Mouse (Mus musculus) cerebellum, postnatal 36 days (tissue): Measurements from ENCODE around the gene Naa25.

Source experiments
- DNase-seq, 2 experiments: peaks; one replicate each; pipeline ENCODE4 v3.0.0; 2021 to 2022; ENCODE audit warnings: mixed read lengths in 2 of 2

The Naa25 gene

DNA sequence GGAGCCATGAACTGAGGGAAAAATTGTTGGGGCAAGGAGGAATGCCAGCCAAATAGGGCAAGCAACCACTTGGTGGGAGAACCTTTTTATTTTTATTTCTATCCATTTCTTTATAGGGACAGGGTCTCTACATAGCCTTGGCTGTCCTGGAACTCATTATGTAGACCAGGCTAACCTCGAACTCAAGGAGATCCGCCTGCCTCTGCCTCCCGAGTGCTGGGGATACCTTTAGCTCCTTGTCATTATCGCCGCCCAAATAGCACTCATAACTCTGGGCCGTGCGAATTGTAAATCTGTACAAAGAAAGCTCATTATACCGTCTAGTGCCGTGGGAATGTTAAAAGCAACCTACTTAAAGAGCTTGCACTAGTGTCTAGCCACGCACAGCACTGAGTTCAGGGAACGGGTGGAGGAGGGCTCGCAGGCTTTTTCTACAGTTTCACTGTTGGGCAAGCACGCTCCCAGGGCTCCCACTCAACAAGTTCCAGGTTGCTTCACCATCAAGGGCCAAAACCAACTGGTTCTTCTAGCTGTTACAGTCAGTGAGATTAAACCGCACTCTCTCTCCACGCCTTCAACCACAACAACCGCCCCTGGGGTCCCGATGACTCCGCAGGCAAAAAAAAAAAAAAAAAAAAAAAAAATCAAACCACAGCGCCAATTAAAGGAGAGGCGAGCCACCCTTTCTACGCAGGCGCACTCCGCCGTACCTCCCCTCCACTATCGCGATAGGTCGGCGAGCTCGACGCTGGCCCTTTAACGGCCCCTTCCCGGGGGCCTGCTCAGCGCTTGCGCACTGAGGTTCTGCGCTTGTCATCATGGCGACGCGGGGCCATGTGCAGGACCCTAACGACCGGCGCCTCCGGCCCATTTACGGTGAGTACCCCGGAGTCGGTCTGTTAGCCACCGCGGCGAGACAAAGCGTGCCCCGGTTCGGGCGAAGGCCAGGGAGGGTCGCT is at the start of gene Naa25:
Gene Naa25, plus strand, starts transcription at position 750 of the 959 bp plus-strand sequence.
- peak; percentile 91 to 95 for DNase-seq

DNA sequence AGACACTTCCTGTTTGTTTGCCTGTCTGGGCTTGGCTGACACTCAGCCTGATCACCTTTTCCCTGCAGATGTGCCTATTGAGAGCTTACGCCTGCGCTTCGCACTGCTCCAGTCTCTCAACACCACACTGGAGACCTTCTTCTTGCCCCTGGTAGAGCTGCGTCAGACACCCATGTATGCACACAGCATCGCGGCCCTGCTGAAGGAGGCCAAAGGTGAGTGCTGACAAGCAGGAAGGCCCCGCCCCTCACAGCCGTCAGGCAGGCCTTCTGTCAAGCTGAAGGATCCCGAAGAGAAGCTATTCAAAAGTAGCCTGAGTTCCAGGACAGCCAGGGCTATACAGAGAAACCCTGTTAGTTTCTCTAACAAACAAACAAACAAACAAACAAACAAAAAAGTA is 38.5 kb upstream of the Naa25 start:
- no peak for DNase-seq

GRCm38 (mm10) chr5:121361696-121362095 is 36.0 kb upstream of the Naa25 start:
- DNase-seq, result peak in 1 of 2 experiments; percentile 34

- DNase-seq, result no peak
Observed at GRCm38 (mm10) chr5:121363441-121363840, 34.3 kb upstream of the Naa25 start.

GRCm38 (mm10) chr5:121366449-121367225 is 31.1 kb upstream of the Naa25 start:
- DNase-seq, result no peak

DNA sequence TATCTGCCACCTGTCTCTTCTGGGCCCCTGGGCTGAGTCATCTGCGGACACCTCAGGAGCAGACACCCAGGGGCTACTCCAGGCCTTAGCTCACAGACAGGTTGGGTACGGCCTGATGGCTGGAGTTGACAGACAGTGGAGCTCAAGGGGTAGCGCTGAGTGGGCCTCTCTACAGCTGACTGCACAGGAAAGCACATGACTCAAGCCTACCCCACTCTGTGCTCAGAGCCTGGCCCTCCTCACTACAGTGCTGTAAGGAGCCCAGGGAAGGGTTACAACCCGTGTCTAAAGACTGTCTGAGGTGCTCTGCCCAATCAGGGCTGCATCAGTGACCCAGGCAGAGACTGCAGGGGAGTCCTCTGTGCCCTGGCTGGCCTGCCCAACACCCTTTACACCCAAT is 30.5 kb upstream of the Naa25 start:
- no peak for DNase-seq

DNA sequence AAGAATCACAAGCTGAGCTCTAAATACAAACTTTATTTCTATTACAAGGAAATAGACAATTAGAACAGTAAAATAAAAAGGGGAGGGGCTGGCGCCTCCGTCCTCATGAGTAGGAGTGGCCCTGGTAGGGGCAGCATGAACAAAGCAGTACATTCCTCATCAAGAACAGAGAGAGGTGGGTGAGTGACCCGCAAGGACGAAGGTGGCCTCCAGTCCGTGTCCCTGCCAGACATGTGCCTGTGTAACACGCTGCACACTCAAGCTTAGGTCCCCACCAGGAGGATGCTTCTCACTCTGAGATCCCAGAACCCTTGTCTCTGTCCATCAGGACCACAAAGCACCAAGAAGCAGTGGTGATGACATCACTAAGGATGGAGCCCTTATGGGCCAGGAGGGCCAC is 26.0 kb upstream of the Naa25 start:
- no peak for DNase-seq

DNA sequence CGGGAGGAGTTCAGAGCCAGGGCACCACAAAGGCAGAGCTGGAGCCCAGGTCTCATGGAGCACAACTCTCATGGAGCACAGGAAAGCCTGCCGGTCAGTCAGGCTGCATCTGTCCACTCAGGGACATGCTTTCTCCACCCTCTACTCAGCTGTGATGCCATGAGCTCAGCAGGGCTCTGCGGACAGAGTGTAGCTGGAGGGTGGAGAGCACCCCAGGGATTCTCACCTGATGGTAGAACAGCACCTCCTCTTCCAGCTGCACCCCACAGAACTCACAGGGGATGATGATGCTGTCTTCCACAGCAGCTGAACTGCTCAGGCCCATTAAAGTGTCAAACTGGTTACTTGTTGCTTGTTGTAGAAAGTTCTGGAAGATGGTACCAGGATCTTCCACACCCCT is 22.9 kb upstream of the Naa25 start:
- no peak for DNase-seq

DNA sequence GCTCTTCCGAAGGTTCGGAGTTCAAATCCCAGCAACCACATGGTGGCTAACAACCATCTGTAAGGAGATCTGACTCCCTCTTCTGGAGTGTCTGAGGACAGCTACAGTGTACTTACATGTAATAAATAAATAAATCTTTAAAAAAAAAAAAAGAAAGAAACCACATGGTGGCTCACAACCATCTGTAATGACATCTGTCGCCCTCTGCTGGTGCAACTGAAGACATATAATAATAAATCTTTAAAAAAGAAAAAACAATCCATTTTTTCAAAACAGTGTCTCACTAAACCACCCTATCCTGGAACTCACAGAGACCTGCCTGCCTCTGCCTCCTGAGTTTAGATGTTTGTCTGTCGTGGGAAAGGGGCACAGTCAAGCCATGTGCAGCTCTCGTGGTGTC is 20.8 kb upstream of the Naa25 start:
- DNase-seq, result peak; percentile 42 to 46

- no peak for DNase-seq
Observed at GRCm38 (mm10) chr5:121378678-121379256, 19.0 kb upstream of the Naa25 start.

DNA sequence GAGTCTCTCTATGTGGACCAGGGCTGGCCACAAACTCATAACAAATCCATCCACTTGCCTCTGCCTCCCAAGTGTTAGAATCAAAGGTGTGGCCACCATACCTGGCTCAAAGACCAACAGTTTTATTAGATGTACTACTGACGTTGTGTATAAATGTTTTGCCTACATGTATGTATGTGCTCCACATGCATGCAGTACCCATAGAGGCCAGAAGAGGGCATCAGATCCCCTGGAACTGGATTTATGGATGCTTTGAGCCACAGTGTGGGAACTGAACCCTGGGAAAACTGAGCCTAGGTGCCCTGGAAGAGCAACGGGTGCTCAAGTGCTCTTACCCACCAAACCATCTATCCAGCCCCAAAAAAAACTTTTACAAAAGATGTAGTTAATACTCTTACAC is 17.0 kb upstream of the Naa25 start:
- DNase-seq, result no peak

DNA sequence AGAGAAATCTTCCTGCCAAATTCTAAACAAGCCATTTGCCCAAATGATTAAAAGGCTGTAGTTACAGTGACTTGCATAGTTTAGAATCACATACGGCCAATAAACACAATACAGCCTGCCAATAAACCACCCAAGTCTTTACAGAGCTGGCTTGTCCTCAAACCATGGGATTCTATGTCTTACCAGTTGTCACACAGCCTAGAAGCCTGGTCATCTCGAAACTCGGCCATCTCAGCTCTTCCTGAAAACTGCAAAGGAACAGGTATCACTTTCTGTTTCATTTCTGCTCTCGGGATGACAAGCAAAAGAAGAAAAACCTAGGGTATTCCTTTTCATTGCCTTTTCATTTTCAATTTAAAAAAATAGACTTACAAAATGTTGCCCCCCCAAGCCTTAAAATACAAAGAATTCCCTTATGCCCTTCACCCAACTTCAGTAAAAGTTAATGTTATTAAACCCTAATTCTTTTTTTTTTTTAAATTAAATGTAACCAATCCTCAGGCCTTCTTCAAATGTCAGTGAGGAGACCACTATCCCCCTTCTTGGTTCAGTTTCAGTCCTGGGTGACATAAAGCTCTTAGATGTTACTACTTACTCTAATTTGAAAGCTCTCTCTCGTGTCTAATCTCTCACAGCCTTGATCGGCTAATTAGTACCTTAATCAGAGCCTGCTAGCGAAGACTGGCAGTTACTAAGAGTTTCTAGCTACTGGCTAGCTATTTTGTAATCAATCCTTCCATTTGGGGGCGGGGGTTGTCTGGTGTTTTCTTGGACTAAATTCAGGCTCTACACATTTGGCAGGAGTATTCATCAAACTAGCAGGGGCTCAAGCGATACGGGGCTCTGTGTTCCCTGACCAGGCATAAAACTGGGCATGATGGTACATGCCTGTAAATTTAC is 13.6 kb upstream of the Naa25 start:
- no peak for DNase-seq

GRCm38 (mm10) chr5:121384757-121385460 is 12.8 kb upstream of the Naa25 start:
- peak in 1 of 2 experiments; percentile 70 for DNase-seq

GRCm38 (mm10) chr5:121385461-121386119 is 12.1 kb upstream of the Naa25 start, which contains the start of gene Trafd1:
Gene Trafd1, minus strand, starts transcription at chr5:121385632.
- peak; percentile 90 to 96 for DNase-seq

DNA sequence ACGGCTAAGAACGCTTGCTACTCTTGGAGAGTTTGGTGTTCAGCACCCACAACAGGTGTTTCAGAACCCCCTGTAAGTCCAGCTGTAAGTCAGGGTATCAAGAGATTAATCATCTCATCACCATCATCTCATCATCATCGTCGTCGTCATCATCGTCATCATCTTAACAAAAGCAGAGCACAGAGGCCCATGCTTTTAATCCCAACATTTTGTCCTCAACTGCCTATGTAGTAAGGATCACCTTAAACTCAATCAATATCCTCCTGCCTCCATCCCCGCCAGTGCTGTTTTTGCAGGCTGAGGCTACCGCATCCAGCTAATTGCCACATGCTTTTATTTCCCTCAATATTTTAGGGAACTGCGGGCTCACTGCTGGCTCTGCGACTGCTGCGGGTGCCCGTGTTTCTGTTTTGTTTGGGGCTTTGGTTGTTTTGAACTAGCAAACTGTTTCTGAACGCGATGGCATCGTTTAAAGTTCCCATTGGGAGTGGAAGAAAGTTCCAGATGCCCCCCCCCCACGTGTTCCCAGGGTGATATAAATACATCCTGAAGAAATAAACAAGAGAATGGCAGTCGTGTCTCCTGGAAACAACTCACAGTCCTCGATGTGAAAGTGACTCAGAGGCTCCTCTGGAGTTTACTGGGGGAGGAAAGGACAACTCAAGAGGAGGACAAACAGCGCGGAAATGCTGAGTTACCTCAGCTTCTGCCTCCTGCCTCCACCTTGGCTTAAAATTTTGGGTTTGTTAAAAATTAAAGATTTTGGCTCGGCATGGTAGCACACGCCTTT is 11.4 kb upstream of the Naa25 start:
- no peak for DNase-seq

DNA sequence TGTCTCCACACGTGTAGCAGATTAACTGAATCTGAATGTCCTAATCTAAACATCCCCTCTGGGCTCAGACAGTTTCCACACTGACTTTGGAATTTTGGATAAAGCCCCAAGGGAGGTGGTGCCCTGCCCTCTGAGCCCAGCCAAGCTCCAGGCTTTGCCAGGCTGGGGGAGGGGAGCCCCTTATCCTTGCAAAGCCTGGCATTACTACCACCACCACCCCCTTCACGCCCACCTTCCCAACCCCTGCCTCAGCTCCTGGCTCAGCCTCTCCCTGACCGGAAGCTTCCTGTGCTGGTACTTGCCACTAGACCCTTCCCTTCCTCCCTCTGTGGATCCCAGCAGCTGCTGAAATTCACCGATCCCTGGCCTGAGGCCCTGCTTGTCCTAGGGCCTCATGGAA is 10.6 kb upstream of the Naa25 start:
- no peak for DNase-seq

- no peak for DNase-seq
Observed at GRCm38 (mm10) chr5:121389106-121389505, 8.6 kb upstream of the Naa25 start.

- DNase-seq, result no peak
Observed at GRCm38 (mm10) chr5:121389691-121390090, 8.0 kb upstream of the Naa25 start.

DNA sequence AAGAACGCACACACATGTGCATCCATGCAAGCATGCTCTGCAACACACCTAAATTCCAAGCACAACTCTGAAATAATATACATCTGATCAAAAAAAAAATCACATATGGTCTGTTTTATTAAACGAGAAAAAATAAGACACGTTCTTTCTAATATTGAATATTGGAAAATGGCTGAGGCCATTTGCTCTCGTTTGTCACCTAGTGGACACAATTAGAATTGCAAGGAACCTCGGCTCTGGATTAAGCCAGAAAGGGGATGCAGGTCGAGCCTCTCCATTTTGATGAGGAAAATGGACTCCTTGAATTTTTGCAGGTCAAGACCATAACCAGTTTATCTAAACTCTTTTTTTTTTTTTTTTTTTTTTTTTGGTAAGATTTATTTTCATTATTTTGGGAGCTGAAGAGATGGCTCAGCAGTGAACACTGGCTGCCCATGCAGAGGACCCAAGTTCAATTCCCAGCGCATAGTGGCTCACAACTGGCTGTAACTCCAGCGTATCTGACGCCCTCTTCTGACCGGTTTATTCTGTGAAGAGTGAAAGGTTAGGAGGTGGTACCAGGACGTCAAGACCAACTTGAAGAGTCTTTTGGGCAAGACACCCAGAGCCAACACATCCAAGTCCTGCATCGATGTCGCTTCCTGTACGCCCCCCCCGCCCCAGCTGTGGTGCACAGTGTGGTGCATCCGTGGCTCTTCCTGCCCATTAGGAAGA is 4.9 kb upstream of the Naa25 start:
- peak; percentile 32 to 56 for DNase-seq
